ENCODE assay signal across 9 mouse cellular contexts in genomic region chr9:62522211-62522610, GRCm38 (mm10). TPM values are rescaled to one million over a fixed set of nuclear protein-coding genes. Genes with fewer than 3 reads are reported as not detected.
DNase-seq lines count a peak whose midpoint lies in the region; ATAC-seq and TF ChIP-seq lines count a peak whose summit lies in the region.
"Had no signal": no experiment of that assay in that cellular context is flagged by ENCODE, and none has a peak within 500 bp of the region (broad histone marks: within the 10 kb centered on the region; RNA-seq: fewer than 3 reads in every experiment).

No protein-coding gene starts in this region.

- ATAC-seq in kidney, embryonic 16.5 days (ENCODE audit: low FRiP score, low TSS enrichment): no peak; the same call in 1 of the 2 replicates
- no peak for ATAC-seq in midbrain, embryonic 14.5 days (ENCODE audit: low FRiP score, low TSS enrichment)
- no peak for ATAC-seq in erythroblast, adult 5-6 weeks (replicated peaks; ENCODE audit: low FRiP score, poor library complexity, severe bottlenecking)

- peaks cover 3% of the 10 kb centered on the region; the same call in 1 of the 2 replicates for H3K4me1 ChIP-seq in liver, adult 2 months (ENCODE audit: control insufficient read depth, insufficient read depth, low read length)
- H3K4me1 ChIP-seq in heart, embryonic 10.5 days: peaks cover 86% of the 10 kb centered on the region
- peaks cover 40% of the 10 kb centered on the region for H3K4me1 ChIP-seq in kidney, embryonic 16.5 days (ENCODE audit: insufficient read depth, low read length)
- peaks cover 71% of the 10 kb centered on the region for H3K4me1 ChIP-seq in midbrain, embryonic 14.5 days (ENCODE audit: control insufficient read depth, insufficient read depth, low read length)

- H3K27me3 ChIP-seq in liver, adult 2 months (ENCODE audit: control insufficient read depth, insufficient read depth, low read length): no peaks in the 10 kb centered on the region
- peaks cover 6% of the 10 kb centered on the region; the same call in 1 of the 2 replicates for H3K27me3 ChIP-seq in heart, embryonic 10.5 days (ENCODE audit: insufficient read depth, poor library complexity, severe bottlenecking)
- no peaks in the 10 kb centered on the region for H3K27me3 ChIP-seq in kidney, embryonic 16.5 days (ENCODE audit: insufficient read depth, low read length)
- peaks cover 3% of the 10 kb centered on the region; the same call in 1 of the 2 replicates for H3K27me3 ChIP-seq in midbrain, embryonic 14.5 days (ENCODE audit: control insufficient read depth, insufficient read depth, low read length)

- H3K4me3 ChIP-seq in liver, adult 2 months (ENCODE audit: insufficient read depth, low read depth, low read length): no peak overlapping the region
- no peak overlapping the region for H3K4me3 ChIP-seq in heart, embryonic 10.5 days
- H3K4me3 ChIP-seq in kidney, embryonic 16.5 days (ENCODE audit: low read length): no peak overlapping the region
- H3K4me3 ChIP-seq in midbrain, embryonic 14.5 days (replicated peaks; ENCODE audit: low read depth, low read length): no peak overlapping the region

- H3K27ac ChIP-seq in liver, adult 2 months (replicated peaks; ENCODE audit: insufficient read depth, low read depth, low read length): peak overlapping the region; percentile 80
- H3K27ac ChIP-seq in heart, embryonic 10.5 days: peak overlapping the region; percentile 74; the same call in 1 of the 2 replicates
- peak overlapping the region; percentile 74 for H3K27ac ChIP-seq in kidney, embryonic 16.5 days (ENCODE audit: low read length)
- H3K27ac ChIP-seq in midbrain, embryonic 14.5 days (replicated peaks; ENCODE audit: low read depth, low read length): 0 out of 2 replicates have a peak overlapping the region, but pooled peaks have one; percentile 55

- H3K9me3 ChIP-seq in heart, embryonic 10.5 days: no peaks in the 10 kb centered on the region
- H3K9me3 ChIP-seq in kidney, embryonic 16.5 days (ENCODE audit: low read length): no peaks in the 10 kb centered on the region
- no peaks in the 10 kb centered on the region for H3K9me3 ChIP-seq in midbrain, embryonic 14.5 days (ENCODE audit: control insufficient read depth, low read length)

- no peak overlapping the region for H3K4me2 ChIP-seq in kidney, embryonic 16.5 days (replicated peaks; ENCODE audit: low read depth, low read length)
- H3K4me2 ChIP-seq in midbrain, embryonic 14.5 days (ENCODE audit: low read length): no peak overlapping the region

- no peaks in the 10 kb centered on the region for H3K36me3 ChIP-seq in liver, adult 2 months (ENCODE audit: control insufficient read depth, insufficient read depth, low read length)
- no peaks in the 10 kb centered on the region for H3K36me3 ChIP-seq in heart, embryonic 10.5 days
- H3K36me3 ChIP-seq in kidney, embryonic 16.5 days (ENCODE audit: insufficient read depth, low read length): no peaks in the 10 kb centered on the region
- no peaks in the 10 kb centered on the region for H3K36me3 ChIP-seq in midbrain, embryonic 14.5 days (ENCODE audit: control insufficient read depth, insufficient read depth, low read length)

- no peak for DNase-seq in liver, adult 2 months (ENCODE audit: extremely low read depth, low read depth, low spot score)
- DNase-seq in liver: no peak
- no peak for DNase-seq in heart, embryonic 10.5 days (ENCODE audit: low spot score)
- no peak for DNase-seq in midbrain, embryonic 14.5 days
- no peak for DNase-seq in testis, postnatal 10 days (ENCODE audit: low spot score)
- no peak for DNase-seq in layer of hippocampus, adult 9-10 months (ENCODE audit: low spot score)

- no peak for TF ChIP-seq CTCF in liver, adult 2 months (IDR thresholded peaks at IDR 0.05; ENCODE audit: low read depth, low read length)

- no peak for TF ChIP-seq POLR2A in liver, adult 2 months (IDR thresholded peaks at IDR 0.05; ENCODE audit: extremely low read depth, insufficient read depth, low read length)

- no peak overlapping the region for H3K9ac ChIP-seq in liver, adult 2 months (ENCODE audit: low read depth, low read length)
- no peak overlapping the region; the same call in 1 of the 2 replicates for H3K9ac ChIP-seq in kidney, embryonic 16.5 days (replicated peaks; ENCODE audit: low read length)
- H3K9ac ChIP-seq in midbrain, embryonic 14.5 days (replicated peaks; ENCODE audit: low read length): no peak overlapping the region

- H3K79me2 ChIP-seq in liver, adult 2 months (ENCODE audit: control insufficient read depth, insufficient read depth, low read length): no peaks in the 10 kb centered on the region

- WGBS in liver, adult 2 months: 77% methylated on average over 5 of the region's 5 CpGs
- 50% methylated on average over 5 of the region's 5 CpGs for WGBS in heart, embryonic 10.5 days
- 55% methylated on average over 5 of the region's 5 CpGs for WGBS in kidney, embryonic 16.5 days
- WGBS in midbrain, embryonic 14.5 days: 55% methylated on average over 5 of the region's 5 CpGs

RNA-seq across cellular contexts. Expression of gene Coro2b, which starts 14.6 kb away (rescaled TPM):
- 1.5 and 2.2 TPM in 2 replicates for total RNA-seq in liver, adult 2 months (2014; rRNA removed)
- 1.3 and 2.7 TPM in 2 replicates for polyA plus RNA-seq in liver, adult 2 months (2012; rRNA removed)
- polyA plus RNA-seq in heart, embryonic 10.5 days (2016; fragmentation: Nextera tagmentation; extraction: Ambion mirVana): 6.0 and 6.3 TPM in 2 replicates
- polyA plus RNA-seq in kidney, embryonic 16.5 days (2015; fragmentation: Nextera tagmentation; extraction: Ambion mirVana): 19.9 and 22.1 TPM in 2 replicates
- 33.2 and 34.5 TPM in 2 replicates for polyA plus RNA-seq in midbrain, embryonic 14.5 days (2014; fragmentation: Nextera tagmentation; extraction: Ambion mirVana)
- total RNA-seq in erythroblast, adult 5-6 weeks (2015; ENCODE audit: low replicate concordance): 0.38 and 0.63 TPM in 2 replicates
- total RNA-seq in erythroblast, adult 5-6 weeks (2017; ENCODE audit: low replicate concordance): not detected in 2 replicates
- total RNA-seq: MEL had no signal
